Mouse (Mus musculus): ENCODE data around the gene Vsig10.

GRCm38 (mm10) chr5:117289646-117290045, 29.2 kb upstream of the Vsig10 start:
- TF ChIP-seq EP300 (IDR thresholded peaks at IDR 0.05) (no peak), CTCF (IDR thresholded peaks at IDR 0.05) (no peak)
